Mouse (Mus musculus): ENCODE data around the gene 1700037H04Rik. TPM values are rescaled to one million over a fixed set of nuclear protein-coding genes. Genes with fewer than 3 reads are reported as not detected.
"Not testable (repeated sequence)": the region's sequence is repeated elsewhere in the genome, so short reads cannot be mapped to it uniquely, and the experiment has no call there.

1700037H04Rik gene
- total and polyA plus RNA-seq, 2 experiments from 2014 or later, result 35.9 to 48.3 TPM

GRCm38 (mm10) chr2:131125964-131126815 lies 33.7 kb downstream of the 1700037H04Rik start:
- peak overlapping the region; percentile 75; the same call in 1 of the 2 replicates for H3K27ac ChIP-seq (ENCODE audit: low read depth)
- ATAC-seq (ENCODE audit: insufficient read depth, low read depth) (no peak), DNase-seq (ENCODE audit: low spot score) (no peak)
- H3K27me3 ChIP-seq (ENCODE audit: control insufficient read depth, insufficient read depth, low read length), result 0 out of 2 replicates have a peak, but pooled peaks cover 5% of the 10 kb centered on the region
- H3K4me1 ChIP-seq (ENCODE audit: control insufficient read depth, insufficient read depth), result peaks cover 5% of the 10 kb centered on the region; the same call in 1 of the 2 replicates
- H3K9ac ChIP-seq (replicated peaks; ENCODE audit: low read depth, low read length), result no peak overlapping the region
- H3K4me2 ChIP-seq (ENCODE audit: low read depth, low read length), result no peak overlapping the region
- no peaks in the 10 kb centered on the region for H3K9me3 ChIP-seq (replicated peaks; ENCODE audit: control insufficient read depth, low read length)
- TF ChIP-seq CTCF (IDR thresholded peaks at IDR 0.05; ENCODE audit: low read depth) (no peak), EP300 (IDR thresholded peaks at IDR 0.05; ENCODE audit: low read depth) (no peak)
- 65% methylated on average over 9 of the region's 9 CpGs for WGBS
- H3K4me3 ChIP-seq (ENCODE audit: low read depth, low read length), result no peak overlapping the region
- H3K36me3 ChIP-seq (replicated peaks; ENCODE audit: control insufficient read depth, insufficient read depth, low read length), result no peaks in the 10 kb centered on the region

DNA sequence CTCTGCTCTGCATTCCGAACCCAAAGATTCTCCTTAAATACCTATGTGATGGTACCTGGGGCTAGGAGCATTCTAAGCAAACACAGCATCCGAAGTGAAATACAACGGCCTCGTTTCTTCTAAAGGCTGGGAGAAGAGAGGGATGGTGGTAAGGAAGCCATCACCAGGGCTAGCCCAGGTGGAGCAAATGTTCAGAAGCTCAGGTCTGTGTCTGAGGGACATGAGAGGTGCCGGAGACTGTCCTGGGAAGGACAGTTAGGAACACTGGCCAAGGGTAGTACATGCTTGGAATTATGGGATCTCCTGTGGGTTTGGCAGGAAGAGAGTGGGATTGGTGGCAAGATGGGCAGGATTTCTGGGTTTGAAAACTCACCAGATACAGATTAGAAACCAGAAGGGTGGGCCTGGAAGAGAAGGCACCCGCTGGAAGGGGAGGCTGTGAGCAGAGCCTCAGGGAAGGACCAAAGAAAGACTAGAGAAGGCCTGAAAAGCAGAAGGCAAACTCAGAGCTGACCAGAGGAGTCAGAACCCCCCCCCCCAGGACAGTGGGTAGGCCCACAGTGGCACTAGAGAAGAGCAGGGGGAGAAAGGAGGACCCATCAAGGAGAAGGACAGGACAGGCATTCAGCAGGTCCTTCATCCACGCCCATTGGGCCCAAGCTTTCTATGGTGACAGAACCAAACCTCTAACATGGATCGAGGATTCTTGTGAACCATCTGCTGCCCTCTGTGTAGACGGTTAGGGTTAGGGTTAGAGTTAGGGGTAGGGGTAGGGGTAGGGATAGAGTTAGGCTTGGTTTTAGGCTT lies 34.5 kb downstream of the 1700037H04Rik start:
- Histone ChIP-seq H3K9me3 (replicated peaks; ENCODE audit: control insufficient read depth, low read length) (no peaks in the 10 kb centered on the region), H3K4me3 (ENCODE audit: low read depth, low read length) (no peak overlapping the region), H3K27ac (ENCODE audit: low read depth) (0 out of 2 replicates have a peak overlapping the region, but pooled peaks have one; percentile 71), H3K27me3 (ENCODE audit: control insufficient read depth, insufficient read depth, low read length) (0 out of 2 replicates have a peak, but pooled peaks cover 5% of the 10 kb centered on the region), H3K9ac (replicated peaks; ENCODE audit: low read depth, low read length) (no peak overlapping the region), H3K4me1 (ENCODE audit: control insufficient read depth, insufficient read depth) (peaks cover 5% of the 10 kb centered on the region; the same call in 1 of the 2 replicates), H3K36me3 (replicated peaks; ENCODE audit: control insufficient read depth, insufficient read depth, low read length) (no peaks in the 10 kb centered on the region), H3K4me2 (ENCODE audit: low read depth, low read length) (no peak overlapping the region)
- ATAC-seq (ENCODE audit: insufficient read depth, low read depth) (no peak), DNase-seq (ENCODE audit: low spot score) (no peak)
- TF ChIP-seq CTCF (IDR thresholded peaks at IDR 0.05; ENCODE audit: low read depth), result no peak
- TF ChIP-seq EP300 (IDR thresholded peaks at IDR 0.05; ENCODE audit: low read depth), result no peak
- 91% methylated on average over 9 of the region's 9 CpGs for WGBS

- Histone ChIP-seq H3K27ac (ENCODE audit: low read depth) (peak overlapping the region; percentile 71), H3K36me3 (replicated peaks; ENCODE audit: control insufficient read depth, insufficient read depth, low read length) (no peaks in the 10 kb centered on the region), H3K4me2 (ENCODE audit: low read depth, low read length) (no peak overlapping the region), H3K4me1 (ENCODE audit: control insufficient read depth, insufficient read depth) (peaks cover 5% of the 10 kb centered on the region; the same call in 1 of the 2 replicates), H3K9me3 (replicated peaks; ENCODE audit: control insufficient read depth, low read length) (no peaks in the 10 kb centered on the region), H3K27me3 (ENCODE audit: control insufficient read depth, insufficient read depth, low read length) (0 out of 2 replicates have a peak, but pooled peaks cover 5% of the 10 kb centered on the region), H3K9ac (replicated peaks; ENCODE audit: low read depth, low read length) (no peak overlapping the region), H3K4me3 (ENCODE audit: low read depth, low read length) (no peak overlapping the region)
- 52% methylated on average over 3 of the region's 3 CpGs for WGBS
- ATAC-seq (ENCODE audit: insufficient read depth, low read depth) (peak; percentile 42), DNase-seq (ENCODE audit: low spot score) (no peak)
- TF ChIP-seq CTCF (IDR thresholded peaks at IDR 0.05; ENCODE audit: low read depth) (no peak), EP300 (IDR thresholded peaks at IDR 0.05; ENCODE audit: low read depth) (peak; percentile 56; the same call in 1 of the 2 replicates)
Measured at GRCm38 (mm10) chr2:131124166-131124565, 35.7 kb downstream of the 1700037H04Rik start.

DNA sequence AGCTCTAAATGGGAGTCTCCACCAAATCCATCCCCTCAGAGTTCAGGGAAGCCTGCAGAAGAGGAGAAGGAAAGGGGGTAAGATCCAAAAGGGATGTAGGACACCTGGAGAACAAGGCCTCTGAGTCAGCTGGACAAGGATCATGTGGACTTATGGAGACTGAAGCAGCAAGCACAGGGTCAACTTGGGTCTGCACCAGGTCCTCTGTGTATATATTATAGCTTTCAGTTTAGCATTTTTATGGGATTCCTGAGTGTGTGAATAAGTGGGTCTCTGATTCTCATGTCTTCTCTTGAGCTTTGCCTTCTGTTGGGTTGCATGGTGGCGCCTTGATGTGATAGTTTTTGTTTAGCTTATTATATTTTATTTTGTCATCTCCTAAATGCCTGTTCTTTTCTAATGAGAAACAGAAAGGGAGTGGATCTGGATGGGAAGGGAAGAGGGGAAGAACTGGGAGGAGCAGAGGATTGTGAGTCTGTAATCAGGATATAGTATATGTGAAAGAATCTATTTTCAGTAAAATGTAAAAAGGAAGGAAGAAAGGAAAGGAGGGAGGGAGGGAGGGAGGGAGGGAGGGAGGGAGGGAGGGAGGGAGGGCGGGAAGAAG lies 40.8 kb downstream of the 1700037H04Rik start:
- Histone ChIP-seq H3K9me3 (replicated peaks; ENCODE audit: control insufficient read depth, low read length) (no peaks in the 10 kb centered on the region), H3K9ac (replicated peaks; ENCODE audit: low read depth, low read length) (no peak overlapping the region), H3K36me3 (replicated peaks; ENCODE audit: control insufficient read depth, insufficient read depth, low read length) (no peaks in the 10 kb centered on the region), H3K4me1 (ENCODE audit: control insufficient read depth, insufficient read depth) (no peaks in the 10 kb centered on the region), H3K27ac (ENCODE audit: low read depth) (no peak overlapping the region), H3K4me2 (ENCODE audit: low read depth, low read length) (no peak overlapping the region), H3K27me3 (ENCODE audit: control insufficient read depth, insufficient read depth, low read length) (no peaks in the 10 kb centered on the region), H3K4me3 (ENCODE audit: low read depth, low read length) (no peak overlapping the region)
- ATAC-seq (ENCODE audit: insufficient read depth, low read depth), result no peak
- TF ChIP-seq EP300 (IDR thresholded peaks at IDR 0.05; ENCODE audit: low read depth), result no peak
- TF ChIP-seq CTCF (IDR thresholded peaks at IDR 0.05; ENCODE audit: low read depth), result no peak
- no peak for DNase-seq (ENCODE audit: low spot score)
- WGBS, result 78% methylated on average over 2 of the region's 2 CpGs

GRCm38 (mm10) chr2:131105989-131106388 lies 53.9 kb downstream of the 1700037H04Rik start:
- Histone ChIP-seq H3K27me3 (ENCODE audit: control insufficient read depth, insufficient read depth, low read length) (no peaks in the 10 kb centered on the region), H3K27ac (ENCODE audit: low read depth) (no peak overlapping the region), H3K36me3 (replicated peaks; ENCODE audit: control insufficient read depth, insufficient read depth, low read length) (no peaks in the 10 kb centered on the region), H3K9me3 (replicated peaks; ENCODE audit: control insufficient read depth, low read length) (no peaks in the 10 kb centered on the region), H3K9ac (replicated peaks; ENCODE audit: low read depth, low read length) (no peak overlapping the region), H3K4me2 (ENCODE audit: low read depth, low read length) (no peak overlapping the region), H3K4me1 (ENCODE audit: control insufficient read depth, insufficient read depth) (peaks cover 14% of the 10 kb centered on the region), H3K4me3 (ENCODE audit: low read depth, low read length) (no peak overlapping the region)
- TF ChIP-seq CTCF (IDR thresholded peaks at IDR 0.05; ENCODE audit: low read depth) (no peak), EP300 (IDR thresholded peaks at IDR 0.05; ENCODE audit: low read depth) (no peak)
- ATAC-seq (ENCODE audit: insufficient read depth, low read depth) (no peak), DNase-seq (ENCODE audit: low spot score) (no peak)
- WGBS, result 85% methylated on average over 5 of the region's 5 CpGs

- WGBS, result 85% methylated on average over 4 of the region's 4 CpGs
- not testable (repeated sequence) for H3K9ac ChIP-seq (replicated peaks; ENCODE audit: low read depth, low read length); H3K4me3 ChIP-seq (ENCODE audit: low read depth, low read length); H3K27ac ChIP-seq (ENCODE audit: low read depth); H3K27me3 ChIP-seq (ENCODE audit: control insufficient read depth, insufficient read depth, low read length); H3K36me3 ChIP-seq (replicated peaks; ENCODE audit: control insufficient read depth, insufficient read depth, low read length); DNase-seq (ENCODE audit: low spot score); H3K9me3 ChIP-seq (replicated peaks; ENCODE audit: control insufficient read depth, low read length); H3K4me2 ChIP-seq (ENCODE audit: low read depth, low read length); ATAC-seq (ENCODE audit: insufficient read depth, low read depth)
- peaks cover 14% of the 10 kb centered on the region for H3K4me1 ChIP-seq (ENCODE audit: control insufficient read depth, insufficient read depth)
Measured at GRCm38 (mm10) chr2:131105061-131105460, 54.8 kb downstream of the 1700037H04Rik start.

Measured in heart, postnatal 0 days (tissue).